Mouse (Mus musculus) limb, embryonic 14.5 days (tissue): ENCODE measurements at regions not wholly inside any gene's neighbourhood (a gene's known extent, or its start where the extent isn't known, plus 50 kb on each side); places are given as distances from the start of the nearest gene placed in this dataset.

Experiments used
- ATAC-seq: fragments of 200-750 bp; cut with Nextera tagmentation; 2 replicates; pipeline ENCODE4 v1.8.0; 2017; ENCODE audit warnings: low read depth, moderate number of reproducible peaks, moderate TSS enrichment; ENCODE audit not compliant: low FRiP score
- DNase-seq: peaks from one replicate; pipeline ENCODE4 v3.0.0-alpha.2; 2015; ENCODE audit warnings: low spot score
- H3K27ac ChIP-seq: fragments of 300-500 bp; sonication (generic); replicated peaks from 2 replicates; pipeline ENCODE4 v1.5.1; 2014; ENCODE audit warnings: low read depth, mild to moderate bottlenecking, low read length, moderate library complexity, mixed read lengths
- H3K27me3 ChIP-seq: fragments of 300-500 bp; sonication (generic); 2 replicates; pipeline ENCODE4 v1.6.1; 2014; ENCODE audit warnings: low read length, mixed read lengths; ENCODE audit not compliant: control insufficient read depth, insufficient read depth
- H3K36me3 ChIP-seq: fragments of 300-500 bp; sonication (generic); 2 replicates; pipeline ENCODE4 v1.6.1; 2014; ENCODE audit warnings: mild to moderate bottlenecking, low read length, moderate library complexity, mixed read lengths; ENCODE audit not compliant: control insufficient read depth, insufficient read depth
- H3K4me1 ChIP-seq: fragments of 300-500 bp; sonication (generic); 2 replicates; pipeline ENCODE4 v1.6.1; 2014; ENCODE audit warnings: antibody characterized with exemption, low read length, mixed read lengths; ENCODE audit not compliant: control insufficient read depth, insufficient read depth
- H3K4me2 ChIP-seq: fragments of 300-500 bp; sonication (generic); replicated peaks from 2 replicates; pipeline ENCODE4 v1.6.1; 2014; ENCODE audit warnings: low read depth, mild to moderate bottlenecking, low read length, moderate library complexity; ENCODE audit not compliant: severe bottlenecking
- H3K4me3 ChIP-seq: fragments of 300-500 bp; sonication (generic); replicated peaks from 2 replicates; pipeline ENCODE4 v1.5.1; 2014; ENCODE audit warnings: low read length
- H3K9ac ChIP-seq: fragments of 300-500 bp; sonication (generic); 2 replicates; pipeline ENCODE4 v1.6.1; 2014; ENCODE audit warnings: mild to moderate bottlenecking, low read depth, low read length, moderate library complexity; ENCODE audit not compliant: severe bottlenecking
- H3K9me3 ChIP-seq: fragments of 300-500 bp; sonication (generic); 2 replicates; pipeline ENCODE4 v1.6.1; 2016; ENCODE audit warnings: low read length; ENCODE audit not compliant: control insufficient read depth
- POLR2A ChIP-seq: fragments of 200-500 bp; IDR thresholded peaks from 2 replicates; pipeline ENCODE4 v1.8.0; 2012; ENCODE audit warnings: inconsistent platforms, mild to moderate bottlenecking, moderate library complexity, borderline replicate concordance; ENCODE audit not compliant: insufficient read depth, insufficient read length; ENCODE audit errors: extremely low read depth
- WGBS: fragments of 180-500 bp; shearing (Covaris S2); extraction: QIAGEN DNeasy Blood & Tissue Kit; methylation state at CpG from one replicate; pipeline ENCODE4 v1.1.7; 2014; 5-methylcytosine and 5-hydroxymethylcytosine counted together

DNA sequence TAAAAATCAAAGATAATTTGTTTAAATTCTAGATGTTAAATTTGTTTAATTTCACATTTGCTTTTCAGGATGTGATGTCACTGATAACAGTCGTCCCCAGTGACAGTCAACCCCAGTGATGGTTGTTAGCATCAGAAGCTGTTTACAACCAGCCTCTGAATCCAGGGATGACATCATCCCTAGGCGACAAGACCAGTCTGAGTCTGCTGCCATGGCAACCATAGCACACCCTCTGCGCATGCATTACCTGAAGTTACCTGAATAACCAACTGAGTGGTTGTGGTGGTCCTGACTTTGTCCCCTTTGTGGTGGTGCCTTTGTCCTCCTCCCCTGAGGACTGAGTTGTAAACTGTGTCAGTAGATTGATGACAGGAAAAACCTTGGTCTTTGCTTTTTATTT lies 92.0 kb upstream of the Zfp644 start:
- ATAC-seq (no peak), DNase-seq (no peak)
- no peaks in the 10 kb centered on the region for H3K27me3 ChIP-seq
- WGBS = 41% methylated on average over 3 of the region's 3 CpGs
- no peak overlapping the region for H3K4me3 ChIP-seq
- H3K9me3 ChIP-seq = no peaks in the 10 kb centered on the region
- no peak overlapping the region for H3K9ac ChIP-seq
- no peak for TF ChIP-seq POLR2A
- H3K4me2 ChIP-seq = no peak overlapping the region
- no peak overlapping the region for H3K27ac ChIP-seq
- H3K4me1 ChIP-seq = 0 out of 2 replicates have a peak, but pooled peaks cover 2% of the 10 kb centered on the region
- no peaks in the 10 kb centered on the region for H3K36me3 ChIP-seq

DNA sequence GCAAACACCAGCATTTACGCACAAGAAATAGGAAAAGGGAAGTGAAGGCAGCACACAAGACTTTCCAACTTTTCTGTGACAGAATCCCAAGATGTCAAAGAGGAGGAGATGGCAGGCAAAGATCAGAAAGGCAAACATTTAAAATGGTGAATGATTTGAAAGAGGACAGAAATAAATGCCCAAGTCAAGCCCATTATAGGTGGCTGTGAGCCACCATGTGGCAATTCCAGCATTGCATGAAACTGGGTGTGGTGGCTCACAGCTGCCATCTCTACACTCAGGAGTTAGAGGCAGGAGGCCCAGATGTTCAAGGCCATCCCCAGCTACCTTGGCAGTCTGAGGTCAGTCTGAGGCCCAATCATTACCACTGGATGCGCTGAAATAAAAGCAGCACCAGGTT lies 88.0 kb upstream of the Zfp644 start:
- DNase-seq (no peak), ATAC-seq (no peak)
- H3K9ac ChIP-seq = no peak overlapping the region
- no peaks in the 10 kb centered on the region for H3K9me3 ChIP-seq
- no peak overlapping the region for H3K27ac ChIP-seq
- 0 out of 2 replicates have a peak, but pooled peaks cover 2% of the 10 kb centered on the region for H3K4me1 ChIP-seq
- H3K4me3 ChIP-seq = no peak overlapping the region
- H3K4me2 ChIP-seq = 0 out of 2 replicates have a peak overlapping the region, but pooled peaks have one; percentile 19
- no peaks in the 10 kb centered on the region for H3K27me3 ChIP-seq
- H3K36me3 ChIP-seq = no peaks in the 10 kb centered on the region
- WGBS = 81% methylated on average over 2 of the region's 2 CpGs
- TF ChIP-seq POLR2A = no peak

GRCm38 (mm10) chr5:106783864-106784609 lies 87.0 kb upstream of the Zfp644 start:
- H3K9ac ChIP-seq = peak overlapping the region; percentile 42; the same call in 1 of the 2 replicates
- H3K4me1 ChIP-seq = 0 out of 2 replicates have a peak, but pooled peaks cover 2% of the 10 kb centered on the region
- WGBS = 9% methylated on average over 11 of the region's 11 CpGs
- no peak for TF ChIP-seq POLR2A
- no peak overlapping the region for H3K27ac ChIP-seq
- ATAC-seq (peak; percentile 55; the same call in 1 of the 2 replicates), DNase-seq (no peak)
- peak overlapping the region; percentile 51 for H3K4me2 ChIP-seq
- H3K9me3 ChIP-seq = no peaks in the 10 kb centered on the region
- no peaks in the 10 kb centered on the region for H3K27me3 ChIP-seq
- no peaks in the 10 kb centered on the region for H3K36me3 ChIP-seq
- peak overlapping the region; percentile 22 for H3K4me3 ChIP-seq

DNA sequence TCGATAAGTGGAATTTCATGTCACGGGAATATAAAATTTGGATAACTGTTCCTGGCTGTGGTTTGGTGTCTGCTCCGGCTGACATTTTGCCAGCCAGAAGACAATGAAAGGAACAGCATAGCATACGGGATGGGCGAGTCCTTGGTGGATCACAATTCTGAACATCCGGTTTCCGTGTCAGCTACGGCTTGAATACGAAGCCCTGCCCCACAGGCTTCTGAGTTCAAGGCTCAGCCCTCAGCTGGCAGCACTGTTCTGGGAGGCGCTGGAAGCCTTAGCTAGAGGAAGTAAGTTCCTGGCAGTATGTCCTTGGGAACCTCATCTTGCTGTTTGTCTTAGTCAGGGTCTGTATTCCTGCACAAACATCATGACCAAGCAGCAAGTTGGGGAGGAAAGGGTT lies 83.7 kb upstream of the Zfp644 start:
- no peak for ATAC-seq
- Histone ChIP-seq H3K4me2 (no peak overlapping the region), H3K36me3 (no peaks in the 10 kb centered on the region), H3K27me3 (no peaks in the 10 kb centered on the region), H3K27ac (no peak overlapping the region), H3K9ac (no peak overlapping the region), H3K4me1 (0 out of 2 replicates have a peak, but pooled peaks cover 2% of the 10 kb centered on the region), H3K9me3 (no peaks in the 10 kb centered on the region), H3K4me3 (no peak overlapping the region)
- WGBS = 90% methylated on average over 10 of the region's 10 CpGs
- no peak for TF ChIP-seq POLR2A
- DNase-seq = no peak

GRCm38 (mm10) chr5:106778176-106778781 lies 81.2 kb upstream of the Zfp644 start:
- ATAC-seq = no peak
- DNase-seq = no peak
- WGBS = 29% methylated on average over 8 of the region's 8 CpGs

More at GRCm38 (mm10) chr5:106778176-106778781, 81.2 kb upstream of the Zfp644 start:
- Histone ChIP-seq H3K9me3 (no peaks in the 10 kb centered on the region), H3K4me2 (no peak overlapping the region), H3K36me3 (no peaks in the 10 kb centered on the region), H3K27me3 (no peaks in the 10 kb centered on the region), H3K9ac (no peak overlapping the region), H3K27ac (no peak overlapping the region), H3K4me3 (no peak overlapping the region), H3K4me1 (peaks cover under 1% of the 10 kb centered on the region)
- no peak for TF ChIP-seq POLR2A
